Mouse (Mus musculus) MN1 (cell line): Measurements from ENCODE around the gene Cnn1.
A peak's percentile ranks its signal among the peaks of the same experiment; 100 is the strongest.

ENCODE experiments used
- DNase-seq: peaks from one replicate; pipeline ENCODE4 v3.0.0-alpha.2; 2016; ENCODE audit warnings: low spot score

Cnn1 gene

DNA sequence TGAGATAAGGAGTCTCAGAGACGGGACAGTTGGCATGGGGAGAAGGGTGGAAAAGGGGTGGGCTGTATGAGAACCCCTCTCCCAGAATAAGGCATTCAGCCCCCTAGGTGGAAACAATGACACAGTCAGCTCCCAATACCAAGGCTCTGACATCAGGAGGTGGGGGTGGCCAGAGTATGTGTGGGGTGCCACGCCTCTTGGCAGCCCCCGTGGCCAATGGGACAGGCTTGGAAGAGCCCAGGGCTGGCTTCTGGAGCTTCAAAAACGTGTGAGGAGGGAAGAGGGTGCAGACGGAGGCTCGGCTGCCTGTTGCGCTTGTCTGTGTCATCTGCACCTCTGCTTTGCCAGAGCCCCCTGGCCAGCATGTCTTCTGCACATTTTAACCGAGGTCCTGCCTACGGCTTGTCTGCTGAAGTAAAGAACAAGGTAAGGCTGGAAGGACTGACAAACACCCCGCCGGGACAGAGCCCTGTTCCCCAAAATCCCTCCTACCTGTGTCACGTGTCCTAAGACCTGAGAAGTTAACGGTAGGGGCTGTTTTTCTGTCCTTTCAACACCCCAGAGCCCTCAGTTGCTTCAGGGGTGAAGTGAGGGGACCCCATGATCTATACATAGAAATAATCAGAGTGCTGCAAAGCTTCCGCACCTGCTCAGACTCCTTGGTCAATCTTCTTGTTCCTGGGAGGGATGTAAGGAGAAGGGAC is at the start of gene Cnn1:
TSS of gene Cnn1 (plus strand) at position 224 of the 704 bp plus-strand sequence.
- DNase-seq, result no peak

GRCm38 (mm10) chr9:22049315-22049714 is 49.7 kb upstream of the Cnn1 start:
- DNase-seq, result no peak

- DNase-seq, result no peak
Measured at GRCm38 (mm10) chr9:22049721-22050270, 49.2 kb upstream of the Cnn1 start.

GRCm38 (mm10) chr9:22050351-22050889 is 48.6 kb upstream of the Cnn1 start:
- peak; percentile 64 for DNase-seq

- DNase-seq, result peak; percentile 40
Measured at GRCm38 (mm10) chr9:22051161-22051957, 47.7 kb upstream of the Cnn1 start.

- DNase-seq, result peak; percentile 75
Measured at GRCm38 (mm10) chr9:22051958-22052254, 47.1 kb upstream of the Cnn1 start, which contains the start of gene Elavl3. Elavl3 (minus strand) TSS chr9:22052023.

DNA sequence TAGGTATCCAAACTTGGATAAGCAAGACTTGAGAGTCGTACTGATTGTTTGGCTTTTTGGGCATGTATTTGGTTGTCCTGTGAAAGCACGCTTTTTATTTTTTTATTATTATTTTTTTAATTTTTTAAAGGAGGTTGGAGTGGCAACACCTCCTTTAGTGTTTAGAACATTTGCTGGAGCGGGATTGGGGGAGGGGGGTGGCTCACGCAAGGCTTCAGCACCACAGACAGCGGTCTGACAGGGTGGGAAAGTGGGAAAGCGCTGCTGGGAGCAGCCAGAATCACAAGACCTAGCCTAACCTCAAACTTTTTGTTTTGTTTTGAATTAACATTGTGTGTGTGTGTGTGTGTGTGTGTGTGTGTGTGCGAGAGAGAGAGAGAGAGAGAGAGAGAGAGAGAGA is 45.4 kb upstream of the Cnn1 start:
- DNase-seq, result no peak

DNA sequence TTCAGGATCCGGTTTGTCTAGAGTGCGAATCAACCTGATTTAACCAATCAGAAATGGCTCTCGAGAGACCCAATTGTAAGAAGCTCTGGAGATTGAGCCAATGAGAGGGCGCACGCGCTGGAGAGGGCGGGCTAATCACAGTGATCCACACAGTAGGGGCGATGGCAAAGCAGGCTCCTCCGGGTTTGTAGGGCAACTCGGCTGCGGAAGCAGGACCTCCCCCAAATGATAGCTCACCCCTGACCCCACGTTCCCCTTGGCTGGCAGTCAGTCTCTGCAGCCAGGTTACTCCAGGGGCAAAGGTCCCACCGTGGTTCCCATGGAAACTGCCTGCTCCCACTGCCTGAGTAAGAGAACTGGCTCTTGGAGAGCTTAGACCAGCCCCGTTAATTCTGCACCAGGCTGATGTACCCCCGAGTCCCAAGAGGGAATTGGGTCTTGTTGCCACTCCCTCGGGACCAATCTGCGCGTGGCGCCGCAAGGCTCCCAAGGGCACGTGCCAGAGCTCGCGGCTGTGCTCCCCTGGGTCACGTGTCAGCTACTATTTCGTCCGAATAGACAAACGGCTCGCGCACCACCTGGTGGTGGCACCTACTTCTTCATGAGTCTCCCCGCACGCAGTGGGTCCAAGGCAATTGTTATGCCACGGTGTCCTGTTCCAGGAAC is 44.5 kb upstream of the Cnn1 start:
- DNase-seq, result peak; percentile 83

GRCm38 (mm10) chr9:22055713-22056112 is 43.3 kb upstream of the Cnn1 start:
- no peak for DNase-seq

DNA sequence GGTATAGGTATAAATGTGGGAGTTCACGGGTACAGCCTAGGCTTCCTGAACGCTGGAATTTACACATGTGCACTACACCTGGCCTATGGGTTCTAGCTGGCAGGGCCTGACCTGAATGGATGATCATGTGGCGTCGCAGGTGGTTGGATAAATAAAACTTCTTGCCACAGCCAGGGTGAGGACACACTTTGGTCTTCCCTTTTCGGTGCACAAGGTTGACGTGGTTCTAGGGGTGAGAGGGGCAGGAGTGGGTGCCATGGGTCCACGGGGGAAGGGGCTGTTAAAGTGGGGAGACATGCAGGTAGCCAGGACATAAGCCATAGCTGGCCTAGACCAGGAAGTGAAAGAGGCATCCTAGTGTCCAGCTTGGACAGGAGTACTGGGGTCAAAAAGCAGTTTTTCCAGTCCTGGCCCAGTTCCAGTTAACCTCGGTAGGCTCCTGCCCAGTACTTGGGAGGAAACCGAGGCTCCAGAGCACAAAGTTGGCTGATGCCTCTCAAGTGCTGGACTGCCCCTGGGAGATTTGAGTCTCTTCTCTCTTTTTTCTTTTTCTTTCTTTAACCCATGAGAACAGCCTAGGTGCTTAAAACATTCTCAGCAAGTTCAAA is 42.6 kb upstream of the Cnn1 start:
- no peak for DNase-seq

DNA sequence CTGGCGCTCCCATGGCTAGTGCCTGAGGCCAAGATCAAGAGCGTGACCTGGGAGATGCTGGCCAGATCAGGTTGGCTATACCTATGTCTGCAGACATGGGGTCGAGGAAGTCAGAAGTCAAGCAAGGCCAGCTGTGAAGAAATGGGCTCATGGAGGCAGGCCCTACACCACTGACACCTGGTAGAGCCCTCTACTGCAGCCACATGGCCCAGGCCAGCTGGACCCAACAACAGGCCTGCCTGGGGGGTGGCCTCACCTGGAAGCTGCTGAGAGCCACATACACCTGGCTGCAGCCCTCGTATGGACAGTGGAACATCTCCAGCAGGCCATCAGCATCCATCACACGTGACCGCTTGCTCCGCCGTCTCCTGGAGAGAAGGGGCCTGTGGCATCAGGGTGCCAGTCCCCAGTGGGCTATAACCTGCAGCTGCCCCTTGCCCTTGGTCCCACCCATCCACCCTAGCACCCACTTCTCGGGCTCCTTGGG is 41.9 kb upstream of the Cnn1 start:
- DNase-seq, result no peak

DNA sequence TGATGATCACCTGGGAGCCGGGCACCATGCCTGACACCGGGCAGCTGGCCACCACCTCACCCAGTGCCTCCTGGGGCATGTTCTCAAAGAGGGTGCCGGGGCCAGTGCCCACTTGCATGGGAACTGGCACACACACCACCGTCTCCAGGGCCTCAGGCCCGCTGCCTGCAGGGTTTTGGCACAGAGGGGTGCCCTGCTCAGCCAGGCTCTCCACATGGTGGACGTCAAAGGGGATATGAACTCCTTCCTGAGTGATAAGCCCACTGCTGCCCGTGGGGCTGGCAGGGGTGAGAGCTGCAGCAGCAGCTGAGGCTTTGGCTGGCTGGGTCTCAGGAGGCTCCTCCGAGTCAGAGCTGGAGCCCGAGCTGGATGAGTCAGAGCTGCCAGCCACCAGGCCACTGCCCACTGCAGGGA is 41.0 kb upstream of the Cnn1 start:
- DNase-seq, result peak; percentile 60

GRCm38 (mm10) chr9:22061339-22061738 is 37.7 kb upstream of the Cnn1 start:
- DNase-seq, result no peak

- DNase-seq, result no peak
Measured at GRCm38 (mm10) chr9:22064341-22064740, 34.7 kb upstream of the Cnn1 start.

GRCm38 (mm10) chr9:22065642-22066041 is 33.4 kb upstream of the Cnn1 start:
- DNase-seq, result no peak

DNA sequence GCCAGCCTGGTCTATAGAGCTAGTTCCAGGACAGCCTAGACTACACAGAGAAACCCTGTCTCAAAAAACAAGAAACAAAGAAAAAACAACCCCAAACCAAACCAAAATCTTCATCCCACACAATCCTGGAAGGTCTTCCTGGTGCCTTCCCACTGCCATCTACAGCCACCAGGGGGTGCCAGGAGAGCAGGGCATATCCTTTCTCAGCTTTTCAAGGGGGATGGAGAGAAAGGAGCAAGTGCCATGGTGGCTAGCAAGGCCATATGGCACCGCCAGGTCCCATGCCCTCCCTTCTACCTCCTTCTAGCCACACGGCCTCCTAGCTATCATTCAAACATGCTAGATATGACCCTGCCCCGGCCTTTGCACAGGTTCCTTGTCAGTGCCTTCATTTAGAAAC is 32.6 kb upstream of the Cnn1 start:
- peak; percentile 39 for DNase-seq

DNA sequence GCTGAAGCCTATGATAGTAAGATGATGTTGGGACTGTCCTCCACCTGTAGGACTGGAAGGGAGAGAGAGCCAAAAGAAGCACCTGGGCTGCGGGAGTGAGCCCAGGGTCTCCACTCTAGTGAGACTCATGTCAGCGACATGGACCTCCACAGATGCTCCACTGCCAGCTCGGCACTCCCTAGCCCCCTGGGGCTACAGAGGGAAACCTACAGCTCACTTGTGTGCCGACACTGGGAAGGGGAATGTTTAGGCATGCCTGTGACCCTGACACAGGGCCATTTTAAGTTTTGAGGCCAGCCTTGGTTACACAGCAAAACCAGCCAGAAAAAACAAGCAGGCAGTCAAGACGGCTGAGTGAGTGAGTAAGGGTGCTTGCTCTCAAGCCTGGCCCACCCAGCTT is 31.8 kb upstream of the Cnn1 start:
- DNase-seq, result no peak

GRCm38 (mm10) chr9:22069881-22070553 is 29.0 kb upstream of the Cnn1 start:
- DNase-seq, result no peak

DNA sequence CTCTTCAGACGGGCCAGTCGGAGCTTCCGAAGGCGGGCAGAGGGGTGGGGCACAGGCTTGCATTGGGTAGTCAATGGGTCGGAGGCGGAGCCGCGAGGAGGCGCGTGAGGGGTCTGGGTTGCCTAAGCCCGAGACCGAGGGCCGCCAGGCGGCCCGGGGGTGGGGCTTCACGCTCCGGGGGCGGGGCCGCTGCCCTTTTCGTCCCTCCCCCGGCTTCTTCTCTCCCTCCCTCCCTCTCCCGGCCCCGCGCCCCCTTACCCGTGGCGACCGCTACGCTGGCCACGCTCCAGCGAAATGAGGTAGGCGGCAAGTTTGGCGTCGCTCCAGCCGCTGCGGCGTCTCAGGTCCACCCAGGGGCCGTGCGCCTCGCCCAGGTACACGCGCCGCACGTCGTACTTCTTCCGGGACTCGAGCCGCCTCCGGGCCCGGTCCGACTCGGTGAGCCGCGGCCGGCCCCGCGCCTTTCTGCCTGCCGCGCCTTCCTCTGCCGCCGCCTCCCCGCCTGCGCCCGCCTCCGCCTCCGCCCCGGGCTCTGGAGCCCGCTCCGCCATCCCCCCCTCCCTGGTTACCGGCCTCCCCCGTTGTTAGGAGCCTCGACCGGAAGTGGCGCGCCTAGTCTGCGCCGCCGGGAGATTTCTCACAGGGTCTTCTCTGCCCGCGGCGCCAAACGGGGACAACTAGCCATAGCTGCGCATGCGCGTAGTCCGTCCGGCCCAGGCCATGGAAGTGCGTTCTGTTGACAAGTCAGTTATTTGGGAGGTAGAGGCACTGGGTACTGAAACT is 28.0 kb upstream of the Cnn1 start, which contains the start of the genes Gm49318 and Zfp653:
TSS of gene Gm49318 (minus strand) at position 469 of the 783 bp plus-strand sequence.
TSS of gene Zfp653 (minus strand) at position 586 of the 783 bp plus-strand sequence.
- DNase-seq, result peak; percentile 89

DNA sequence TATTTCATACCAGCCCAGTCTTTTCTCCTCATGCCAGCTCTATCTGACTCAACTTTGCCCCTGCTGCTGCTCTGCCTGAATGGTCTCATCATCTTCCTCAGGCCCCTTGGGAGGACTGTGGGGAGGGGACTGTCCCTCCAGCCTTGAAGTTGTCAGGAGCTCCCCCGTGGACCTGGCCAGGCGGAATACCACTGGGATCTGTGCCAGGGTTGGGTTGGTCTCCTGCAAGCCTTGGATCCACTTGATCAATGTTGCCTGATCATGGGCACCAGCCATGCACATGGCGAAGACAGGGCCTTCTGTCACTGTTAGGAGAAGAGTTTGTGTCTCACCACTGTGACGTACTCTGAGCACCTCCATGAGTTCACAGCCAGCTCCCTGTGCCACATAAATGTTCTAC is 26.7 kb upstream of the Cnn1 start:
- no peak for DNase-seq
